Mouse (Mus musculus): ENCODE data around the gene Vamp5. TPM values are rescaled to one million over a fixed set of nuclear protein-coding genes. Genes with fewer than 3 reads are reported as not detected.

Vamp5 gene
- polyA plus RNA-seq, 1 experiment from 2014 or later: 18.8 TPM

- no peaks in the 10 kb centered on the region for H3K36me3 ChIP-seq
- no peak overlapping the region for H3K4me3 ChIP-seq
- ATAC-seq (ENCODE audit: low FRiP score): no peak
- H3K27me3 ChIP-seq: no peaks in the 10 kb centered on the region
- H3K9ac ChIP-seq: no peak overlapping the region
- H3K4me1 ChIP-seq (replicated peaks): 0 out of 2 replicates have a peak, but pooled peaks cover 4% of the 10 kb centered on the region
- no peaks in the 10 kb centered on the region for H3K9me3 ChIP-seq
- H3K4me2 ChIP-seq: no peak overlapping the region
- WGBS: 33% methylated on average over 1 of the region's 1 CpGs
- H3K27ac ChIP-seq: no peak overlapping the region
Observed at GRCm38 (mm10) chr6:72371571-72371970, 8.7 kb downstream of the Vamp5 start.

GRCm38 (mm10) chr6:72371147-72371546, 9.1 kb downstream of the Vamp5 start:
- Histone ChIP-seq H3K9me3 (no peaks in the 10 kb centered on the region), H3K27me3 (no peaks in the 10 kb centered on the region), H3K9ac (no peak overlapping the region), H3K4me3 (no peak overlapping the region), H3K4me2 (no peak overlapping the region), H3K27ac (no peak overlapping the region), H3K36me3 (no peaks in the 10 kb centered on the region), H3K4me1 (replicated peaks) (0 out of 2 replicates have a peak, but pooled peaks cover 4% of the 10 kb centered on the region)
- WGBS: 51% methylated on average over 5 of the region's 5 CpGs
- ATAC-seq (ENCODE audit: low FRiP score): no peak

- no peak overlapping the region for H3K4me2 ChIP-seq
- no peaks in the 10 kb centered on the region for H3K36me3 ChIP-seq
- no peak overlapping the region for H3K9ac ChIP-seq
- no peak for ATAC-seq (ENCODE audit: low FRiP score)
- no peaks in the 10 kb centered on the region for H3K9me3 ChIP-seq
- no peaks in the 10 kb centered on the region for H3K27me3 ChIP-seq
- 0 out of 2 replicates have a peak, but pooled peaks cover 4% of the 10 kb centered on the region for H3K4me1 ChIP-seq (replicated peaks)
- 82% methylated on average over 12 of the region's 12 CpGs for WGBS
- H3K4me3 ChIP-seq: no peak overlapping the region
- no peak overlapping the region for H3K27ac ChIP-seq
Observed at GRCm38 (mm10) chr6:72370091-72370490, 10.2 kb downstream of the Vamp5 start.

- Histone ChIP-seq H3K4me2 (no peak overlapping the region), H3K27me3 (0 out of 2 replicates have a peak, but pooled peaks cover 2% of the 10 kb centered on the region), H3K4me1 (replicated peaks) (0 out of 2 replicates have a peak, but pooled peaks cover 4% of the 10 kb centered on the region), H3K4me3 (no peak overlapping the region), H3K27ac (no peak overlapping the region), H3K36me3 (no peaks in the 10 kb centered on the region), H3K9me3 (no peaks in the 10 kb centered on the region), H3K9ac (no peak overlapping the region)
- WGBS: 89% methylated on average over 4 of the region's 4 CpGs
- ATAC-seq (ENCODE audit: low FRiP score): no peak
Observed at GRCm38 (mm10) chr6:72369557-72369956, 10.7 kb downstream of the Vamp5 start.

- H3K27me3 ChIP-seq: 0 out of 2 replicates have a peak, but pooled peaks cover 2% of the 10 kb centered on the region
Observed at GRCm38 (mm10) chr6:72367460-72367974, 12.8 kb downstream of the Vamp5 start.

GRCm38 (mm10) chr6:72366844-72367443, 13.3 kb downstream of the Vamp5 start, which contains the start of gene Rnf181:
Gene Rnf181, minus strand, starts transcription at chr6:72366956.
- Histone ChIP-seq H3K27ac (no peak within 1 kb of the TSS), H3K4me2 (no peak within 1 kb of the TSS), H3K4me1 (replicated peaks) (peaks cover 10% of the 10 kb centered on the region), H3K27me3 (0 out of 2 replicates have a peak, but pooled peaks cover 2% of the 10 kb centered on the region), H3K4me3 (no peak within 1 kb of the TSS), H3K9me3 (no peaks in the 10 kb centered on the region), H3K36me3 (no peaks in the 10 kb centered on the region), H3K9ac (no peak within 1 kb of the TSS)
- no peak for ATAC-seq (ENCODE audit: low FRiP score)
- 76% methylated on average over 4 of the region's 4 CpGs for WGBS

More at GRCm38 (mm10) chr6:72367460-72367974, 12.8 kb downstream of the Vamp5 start:
- no peak overlapping the region for H3K9ac ChIP-seq
- peaks cover 10% of the 10 kb centered on the region for H3K4me1 ChIP-seq (replicated peaks)
- no peak for ATAC-seq (ENCODE audit: low FRiP score)
- H3K27ac ChIP-seq: no peak overlapping the region
- H3K4me3 ChIP-seq: no peak overlapping the region
- no peak overlapping the region for H3K4me2 ChIP-seq
- WGBS: 68% methylated on average over 4 of the region's 4 CpGs
- no peaks in the 10 kb centered on the region for H3K36me3 ChIP-seq
- H3K9me3 ChIP-seq: no peaks in the 10 kb centered on the region

GRCm38 (mm10) chr6:72366304-72366703, 14.0 kb downstream of the Vamp5 start:
- WGBS: 73% methylated on average over 3 of the region's 3 CpGs
- Histone ChIP-seq H3K9ac (no peak overlapping the region), H3K4me3 (no peak overlapping the region), H3K4me1 (replicated peaks) (peaks cover 14% of the 10 kb centered on the region), H3K4me2 (no peak overlapping the region), H3K9me3 (no peaks in the 10 kb centered on the region), H3K36me3 (no peaks in the 10 kb centered on the region), H3K27me3 (0 out of 2 replicates have a peak, but pooled peaks cover 2% of the 10 kb centered on the region), H3K27ac (no peak overlapping the region)
- ATAC-seq (ENCODE audit: low FRiP score): no peak

GRCm38 (mm10) chr6:72364985-72365384, 15.3 kb downstream of the Vamp5 start:
- Histone ChIP-seq H3K9ac (no peak overlapping the region), H3K4me2 (no peak overlapping the region), H3K4me3 (no peak overlapping the region), H3K27me3 (0 out of 2 replicates have a peak, but pooled peaks cover 2% of the 10 kb centered on the region), H3K9me3 (no peaks in the 10 kb centered on the region), H3K27ac (no peak overlapping the region), H3K36me3 (peaks cover 6% of the 10 kb centered on the region), H3K4me1 (replicated peaks) (peaks cover 24% of the 10 kb centered on the region)
- WGBS: 72% methylated on average over 6 of the region's 6 CpGs
- no peak for ATAC-seq (ENCODE audit: low FRiP score)

GRCm38 (mm10) chr6:72364009-72364408, 16.3 kb downstream of the Vamp5 start:
- Histone ChIP-seq H3K36me3 (peaks cover 16% of the 10 kb centered on the region), H3K4me2 (no peak overlapping the region), H3K9ac (no peak overlapping the region), H3K4me1 (replicated peaks) (peaks cover 29% of the 10 kb centered on the region), H3K27ac (no peak overlapping the region), H3K27me3 (0 out of 2 replicates have a peak, but pooled peaks cover 2% of the 10 kb centered on the region), H3K9me3 (no peaks in the 10 kb centered on the region), H3K4me3 (no peak overlapping the region)
- WGBS: 49% methylated on average over 7 of the region's 7 CpGs
- no peak for ATAC-seq (ENCODE audit: low FRiP score)

- WGBS: under 1% methylated on average over 42 of the region's 42 CpGs
- 0 out of 2 replicates have a peak, but pooled peaks cover 2% of the 10 kb centered on the region for H3K27me3 ChIP-seq
- peak overlapping the region; percentile 87 for H3K4me2 ChIP-seq
- H3K9ac ChIP-seq: peak overlapping the region; percentile 87
- H3K9me3 ChIP-seq: no peaks in the 10 kb centered on the region
- H3K4me3 ChIP-seq: peak overlapping the region; percentile 80
- peaks cover 29% of the 10 kb centered on the region for H3K4me1 ChIP-seq (replicated peaks)
- H3K36me3 ChIP-seq: peaks cover 32% of the 10 kb centered on the region
- ATAC-seq (ENCODE audit: low FRiP score): peak; percentile 99
- peak overlapping the region; percentile 85 for H3K27ac ChIP-seq
Observed at GRCm38 (mm10) chr6:72362132-72363028, 17.9 kb downstream of the Vamp5 start.

GRCm38 (mm10) chr6:72361121-72361551, 19.1 kb downstream of the Vamp5 start:
- Histone ChIP-seq H3K4me1 (replicated peaks) (peaks cover 39% of the 10 kb centered on the region), H3K27ac (no peak overlapping the region), H3K36me3 (peaks cover 36% of the 10 kb centered on the region), H3K9ac (peak overlapping the region; percentile 87), H3K4me3 (peak overlapping the region; percentile 80), H3K4me2 (peak overlapping the region; percentile 87), H3K27me3 (0 out of 2 replicates have a peak, but pooled peaks cover 2% of the 10 kb centered on the region), H3K9me3 (no peaks in the 10 kb centered on the region)
- no peak for ATAC-seq (ENCODE audit: low FRiP score)
- WGBS: 77% methylated on average over 5 of the region's 5 CpGs

- peak overlapping the region; percentile 80; the same call in 1 of the 2 replicates for H3K4me3 ChIP-seq
- no peaks in the 10 kb centered on the region for H3K9me3 ChIP-seq
- H3K9ac ChIP-seq: 0 out of 2 replicates have a peak overlapping the region, but pooled peaks have one; percentile 6
- H3K4me2 ChIP-seq: no peak overlapping the region; the same call in 1 of the 2 replicates
- WGBS: 58% methylated on average over 7 of the region's 7 CpGs
- no peak for ATAC-seq (ENCODE audit: low FRiP score)
- H3K36me3 ChIP-seq: peaks cover 36% of the 10 kb centered on the region
- peaks cover 45% of the 10 kb centered on the region for H3K4me1 ChIP-seq (replicated peaks)
- no peak overlapping the region for H3K27ac ChIP-seq
- 0 out of 2 replicates have a peak, but pooled peaks cover 2% of the 10 kb centered on the region for H3K27me3 ChIP-seq
Observed at GRCm38 (mm10) chr6:72360599-72360935, 19.7 kb downstream of the Vamp5 start.

Data from hindbrain, embryonic 13.5 days (tissue).